Mouse (Mus musculus) cerebellum, adult 11 months (tissue): Measurements from ENCODE around the gene Esyt1.
"Not testable (repeated sequence)": the region's sequence is repeated elsewhere in the genome, so short reads cannot be mapped to it uniquely, and the experiment has no call there.

Experiments
- DNase-seq: peaks from one replicate; pipeline ENCODE4 v3.0.0; 2022

Gene Esyt1

GRCm38 (mm10) chr10:128536266-128536940 lies 10.7 kb upstream of the Esyt1 start:
- peak; percentile 88 for DNase-seq

DNA sequence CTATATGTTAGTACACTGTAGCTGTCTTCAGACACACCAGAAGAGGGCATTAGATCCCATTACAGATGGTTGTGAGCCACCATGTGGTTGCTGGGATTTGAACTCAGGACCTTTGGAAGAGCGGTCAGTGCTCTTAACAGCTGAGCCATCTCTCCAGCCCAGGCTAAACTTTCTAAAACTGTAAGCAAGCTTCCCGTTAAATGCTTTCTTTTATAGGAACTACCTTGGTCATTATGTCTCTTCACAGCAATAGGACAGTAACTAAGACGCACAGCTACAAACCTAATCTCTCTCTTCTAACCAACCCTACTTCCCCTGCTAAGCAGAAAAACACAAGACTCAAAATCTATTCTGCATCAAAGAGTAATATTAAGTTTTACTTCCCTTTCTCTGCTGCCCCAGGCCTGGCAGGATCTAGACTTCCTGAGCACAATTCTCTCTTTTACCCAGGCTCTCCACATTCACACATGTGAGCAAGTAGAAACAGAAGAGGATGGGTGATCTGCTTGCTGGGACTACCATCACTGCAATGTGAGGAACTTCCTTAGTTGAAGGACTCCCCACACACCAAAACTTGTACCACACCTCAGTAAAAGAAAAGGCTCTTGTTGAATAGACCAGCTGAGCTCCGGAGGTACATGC lies 10.1 kb upstream of the Esyt1 start:
- no peak for DNase-seq

DNA sequence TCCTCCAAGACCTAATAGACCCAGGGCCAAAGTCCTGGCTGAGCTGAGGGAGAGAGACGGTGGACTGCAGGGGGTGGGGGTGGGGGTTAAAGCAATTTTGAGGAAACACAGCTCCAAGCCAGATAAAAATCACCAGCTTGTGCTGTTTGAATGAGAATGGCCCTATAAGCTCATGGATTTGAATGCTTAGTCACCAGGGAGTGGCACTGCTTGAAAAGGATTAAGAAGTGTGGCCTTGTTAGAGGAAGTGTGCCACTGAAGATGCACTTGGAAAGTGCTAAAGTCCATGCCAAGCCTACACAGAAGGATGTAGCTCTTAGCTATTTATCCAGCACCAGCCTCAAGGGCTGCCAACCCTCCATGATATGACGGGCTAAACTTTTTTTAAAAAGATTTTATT lies 9.5 kb upstream of the Esyt1 start:
- DNase-seq, result no peak

GRCm38 (mm10) chr10:128526366-128527356 lies 990 bp upstream of the Esyt1 start:
- no peak for DNase-seq

GRCm38 (mm10) chr10:128524732-128525662 lies 674 bp downstream of the Esyt1 start:
- DNase-seq, result peak; percentile 51

GRCm38 (mm10) chr10:128524111-128524731 lies 1.4 kb downstream of the Esyt1 start:
- DNase-seq, result no peak

GRCm38 (mm10) chr10:128522351-128522750 lies 3.3 kb downstream of the Esyt1 start:
- no peak for DNase-seq

DNA sequence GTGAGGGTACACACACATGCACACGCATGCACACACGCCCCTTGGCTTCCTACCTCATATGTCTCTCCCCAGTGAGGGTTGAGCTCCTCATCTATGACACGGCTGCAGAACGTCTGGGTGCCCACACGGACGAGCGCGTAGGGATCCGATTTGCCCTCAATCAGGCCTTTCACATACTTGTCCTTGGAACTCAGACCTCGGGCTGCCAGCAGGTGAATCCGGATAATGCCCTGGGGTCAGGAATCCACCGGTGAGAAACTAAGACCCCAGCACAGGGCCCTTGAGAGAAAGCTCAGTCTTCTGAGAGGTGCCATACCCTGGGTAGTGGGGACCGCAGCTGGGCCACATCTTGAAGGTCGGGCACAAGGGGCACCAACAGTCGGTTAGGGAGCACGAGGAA lies 5.1 kb downstream of the Esyt1 start:
- DNase-seq, result no peak

- no peak for DNase-seq
Observed at GRCm38 (mm10) chr10:128518833-128519232, 6.8 kb downstream of the Esyt1 start.

- no peak for DNase-seq
Observed at GRCm38 (mm10) chr10:128516677-128517076, 9.0 kb downstream of the Esyt1 start.

DNA sequence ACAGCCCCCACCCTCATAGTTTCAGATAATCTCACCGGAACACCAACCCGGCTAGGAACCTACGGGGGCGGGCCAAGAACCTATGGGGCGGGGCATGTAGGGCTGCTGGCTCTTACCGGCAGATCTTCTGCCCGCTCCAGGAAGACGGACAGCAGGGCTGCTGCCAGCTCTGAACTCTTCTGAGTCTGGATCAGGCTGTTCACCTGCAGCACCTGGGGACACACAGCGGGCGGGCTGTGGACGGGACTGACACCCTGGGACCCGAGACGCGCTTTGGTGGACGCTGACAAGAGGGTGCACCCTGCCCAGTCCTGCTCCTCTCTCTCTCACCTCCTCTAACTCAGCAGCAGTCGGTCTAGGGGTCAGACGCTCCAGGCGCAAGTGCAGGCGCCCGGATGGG lies 9.6 kb downstream of the Esyt1 start:
- DNase-seq, result no peak

DNA sequence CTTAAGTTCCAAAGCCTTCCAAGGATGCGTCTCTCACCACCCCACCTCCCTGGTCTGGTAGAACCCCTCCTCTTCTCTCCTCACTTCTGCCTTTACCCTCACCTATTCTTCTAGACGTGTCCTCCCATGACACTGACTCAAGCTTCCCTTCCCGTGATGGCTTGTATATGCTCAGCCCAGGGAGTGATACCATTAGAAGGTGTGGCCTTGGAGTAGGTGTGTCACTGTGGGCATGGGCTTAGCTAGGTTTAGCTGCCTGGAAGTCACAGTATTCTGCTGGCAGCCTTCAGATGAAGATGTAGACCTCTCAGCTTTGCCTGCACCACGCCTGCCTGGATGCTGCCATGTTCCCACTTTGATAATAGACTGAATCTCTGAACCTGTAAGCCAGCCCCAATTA lies 10.6 kb downstream of the Esyt1 start:
- no peak for DNase-seq

GRCm38 (mm10) chr10:128511761-128512160 lies 13.9 kb downstream of the Esyt1 start:
- DNase-seq, result no peak

- DNase-seq, result no peak
Observed at GRCm38 (mm10) chr10:128511189-128511588, 14.5 kb downstream of the Esyt1 start.

DNA sequence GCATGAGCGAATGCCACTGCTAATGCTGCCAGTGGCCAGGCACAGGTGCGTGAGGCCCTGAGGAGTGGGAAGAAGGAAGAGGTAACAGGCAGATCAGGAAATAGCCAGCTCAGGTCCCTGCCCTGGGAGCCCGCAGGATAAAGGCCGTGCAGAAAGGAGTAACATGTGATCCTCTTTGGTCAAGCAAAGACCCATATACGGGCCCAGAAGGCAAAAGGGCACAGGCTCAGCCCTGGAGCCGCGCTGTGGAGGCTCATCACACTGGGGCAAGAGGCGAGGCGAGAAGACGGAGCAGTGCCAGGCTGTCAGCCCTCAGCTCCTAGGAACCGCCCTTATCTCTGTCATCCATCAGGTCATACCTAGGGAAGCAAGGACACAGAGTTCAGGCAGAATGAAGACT lies 15.4 kb downstream of the Esyt1 start:
- no peak for DNase-seq

DNA sequence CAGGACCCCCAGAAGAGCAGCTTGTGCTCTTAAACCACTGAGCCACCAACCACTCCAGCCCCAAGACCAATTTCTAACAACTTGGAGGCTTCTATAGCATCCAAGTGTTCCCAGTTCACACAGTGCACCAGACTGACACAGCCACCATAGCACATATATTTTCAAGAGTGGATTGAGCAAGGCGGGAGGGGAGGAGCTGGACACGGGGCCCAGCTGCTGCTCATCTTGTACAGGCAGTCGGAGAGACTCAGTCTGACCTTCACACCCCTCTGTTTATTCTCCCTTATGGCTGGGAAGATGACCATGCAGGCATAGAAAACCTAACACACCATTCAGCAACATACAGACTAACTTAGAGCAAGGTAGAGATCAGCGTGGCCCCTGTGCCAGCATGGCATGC lies 15.8 kb downstream of the Esyt1 start:
- no peak for DNase-seq

DNA sequence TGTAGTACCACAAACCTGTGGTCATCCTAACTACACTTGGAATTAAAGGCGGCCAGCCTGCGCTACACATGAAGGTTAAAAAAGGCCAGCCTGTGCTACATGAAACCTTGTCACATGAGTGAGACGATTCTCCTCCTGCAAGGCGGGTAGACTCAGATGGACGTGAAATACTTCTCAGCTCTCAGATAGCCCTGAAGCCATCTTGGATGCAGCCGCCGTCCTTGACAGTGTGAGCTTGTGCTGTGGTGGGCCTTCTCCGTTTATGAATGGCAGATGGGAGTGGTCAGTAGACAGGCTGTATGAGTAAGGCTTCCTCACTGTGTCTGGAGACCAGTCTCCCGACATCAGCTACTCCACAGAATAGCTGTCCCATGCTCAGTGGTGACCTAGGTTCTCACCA lies 16.5 kb downstream of the Esyt1 start:
- DNase-seq, result no peak

- no peak for DNase-seq
Observed at GRCm38 (mm10) chr10:128508260-128508659, 17.4 kb downstream of the Esyt1 start.

- no peak for DNase-seq
Observed at GRCm38 (mm10) chr10:128505974-128506373, 19.7 kb downstream of the Esyt1 start.

GRCm38 (mm10) chr10:128505371-128505667 lies 20.4 kb downstream of the Esyt1 start:
- not testable (repeated sequence) for DNase-seq

DNA sequence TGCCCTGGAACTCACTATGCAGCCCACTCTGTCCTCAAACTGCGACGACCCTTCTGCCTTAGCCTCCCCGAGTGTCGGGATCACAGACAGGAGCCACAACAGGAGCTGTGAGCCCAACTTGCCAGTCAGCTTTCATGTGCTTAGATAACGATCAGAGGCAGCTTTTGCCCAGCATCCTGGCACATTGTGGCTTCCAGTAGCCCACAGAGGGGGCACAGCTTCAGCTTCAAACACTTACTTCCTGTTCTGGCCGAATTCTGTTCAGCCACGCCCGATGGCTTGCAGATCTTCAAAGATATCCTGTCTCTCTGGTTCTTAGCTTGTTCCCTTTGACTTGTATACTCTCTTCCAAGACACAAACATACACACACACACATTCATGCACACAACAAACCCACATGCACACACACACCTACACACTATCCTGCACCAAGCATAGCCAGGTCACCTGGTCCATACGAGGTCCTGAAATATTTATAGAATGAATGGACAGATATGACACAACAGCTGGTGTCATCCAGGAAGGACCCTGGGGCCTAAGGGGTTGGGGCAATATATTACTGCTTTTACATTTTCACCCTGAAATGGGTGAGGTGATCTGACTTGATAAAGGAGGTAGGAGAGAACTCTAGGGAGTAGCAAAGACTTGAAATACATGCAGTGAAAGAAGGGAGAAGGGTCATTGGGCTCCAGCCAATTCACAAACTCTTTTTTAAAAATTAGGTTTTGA lies 20.9 kb downstream of the Esyt1 start:
- no peak for DNase-seq
